Mouse (Mus musculus): ENCODE results near the gene Ctnna2. TPM values are rescaled to one million over a fixed set of nuclear protein-coding genes. Genes with fewer than 3 reads are reported as not detected.

Ctnna2 gene
- total RNA-seq, 4 experiments from 2014 or later: 80.6 to 88.0 (median 82.3) TPM

DNA sequence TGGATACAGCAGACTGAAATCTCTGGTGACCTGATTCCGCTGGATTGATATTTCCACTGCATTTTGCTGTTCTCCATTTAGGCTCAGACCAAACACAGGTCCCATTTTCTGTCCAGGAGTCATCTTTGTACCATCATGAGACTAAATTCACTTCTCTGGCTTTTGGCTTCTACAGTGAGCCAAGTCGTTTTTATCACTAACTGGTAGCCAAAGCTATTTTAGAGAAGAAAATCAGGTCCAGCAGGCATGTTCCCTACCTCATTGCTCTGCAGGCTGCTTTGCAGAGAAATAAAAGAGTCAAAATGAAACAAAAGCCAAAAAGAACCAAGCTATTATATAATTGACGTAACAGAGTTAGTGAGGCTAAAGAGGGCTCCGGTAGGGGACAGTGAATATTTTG lies 793.7 kb downstream of the Ctnna2 start:
- no peak for DNase-seq (ENCODE audit: low spot score in 2 of 2)

DNA sequence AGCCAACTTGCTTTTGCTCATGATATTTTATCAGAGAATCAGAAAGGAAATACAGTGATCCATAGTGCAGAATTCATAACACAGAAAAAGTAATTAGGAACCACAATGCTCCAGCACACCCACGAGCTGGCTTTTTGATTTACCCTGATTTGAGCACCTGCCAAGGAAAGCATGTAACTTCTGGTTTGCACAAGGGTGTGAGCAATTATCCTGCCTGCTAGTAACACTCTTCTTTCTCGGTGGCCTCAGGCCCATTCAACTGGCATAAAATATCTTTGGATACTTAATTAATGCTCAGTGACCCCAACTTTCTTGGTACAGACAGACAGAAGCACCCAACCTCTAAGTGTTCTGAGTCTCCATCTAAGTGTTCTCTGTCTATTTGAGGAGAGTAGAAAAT lies 794.6 kb downstream of the Ctnna2 start:
- peak; percentile 19 to 33 for DNase-seq (ENCODE audit: low spot score in 2 of 2)

DNA sequence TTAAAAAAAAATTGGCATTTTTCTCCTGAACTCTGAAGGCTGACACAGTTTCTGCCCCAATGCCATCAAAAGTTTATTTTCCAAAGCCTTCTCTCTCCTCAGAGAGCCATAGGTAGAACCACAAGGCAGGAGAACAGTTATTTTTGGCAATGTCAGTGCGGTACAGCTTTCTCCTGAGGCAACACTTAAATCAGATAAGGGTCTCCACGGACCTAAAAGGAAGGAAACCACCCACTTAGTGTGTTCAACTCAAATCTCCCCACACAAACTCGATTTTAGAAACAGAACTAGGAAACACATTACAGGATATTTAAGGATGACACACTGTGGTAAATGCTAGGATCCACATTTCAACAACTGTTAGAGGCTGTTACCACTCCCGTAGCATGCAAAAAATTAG lies 803.7 kb downstream of the Ctnna2 start:
- no peak for DNase-seq (ENCODE audit: low spot score in 2 of 2)

DNA sequence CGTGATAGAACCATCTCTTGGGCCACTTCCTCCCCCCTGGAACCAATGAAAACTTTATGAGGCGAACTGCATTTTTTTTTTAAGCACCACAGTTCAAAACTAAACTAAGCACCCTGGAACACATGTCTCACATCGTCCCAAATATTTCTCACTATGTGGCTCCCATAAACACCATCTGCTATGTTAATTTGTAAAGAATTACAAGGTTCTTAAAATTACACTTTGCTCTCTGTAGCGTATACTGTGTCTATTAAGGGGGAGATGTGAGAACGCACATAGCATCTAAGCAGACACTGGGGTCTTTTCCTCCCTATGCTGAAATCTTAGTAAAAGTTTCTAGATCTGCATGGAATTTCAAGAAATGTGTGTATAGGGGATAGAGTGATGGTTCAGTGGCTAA lies 822.5 kb downstream of the Ctnna2 start:
- no peak for DNase-seq (ENCODE audit: low spot score in 2 of 2)

DNA sequence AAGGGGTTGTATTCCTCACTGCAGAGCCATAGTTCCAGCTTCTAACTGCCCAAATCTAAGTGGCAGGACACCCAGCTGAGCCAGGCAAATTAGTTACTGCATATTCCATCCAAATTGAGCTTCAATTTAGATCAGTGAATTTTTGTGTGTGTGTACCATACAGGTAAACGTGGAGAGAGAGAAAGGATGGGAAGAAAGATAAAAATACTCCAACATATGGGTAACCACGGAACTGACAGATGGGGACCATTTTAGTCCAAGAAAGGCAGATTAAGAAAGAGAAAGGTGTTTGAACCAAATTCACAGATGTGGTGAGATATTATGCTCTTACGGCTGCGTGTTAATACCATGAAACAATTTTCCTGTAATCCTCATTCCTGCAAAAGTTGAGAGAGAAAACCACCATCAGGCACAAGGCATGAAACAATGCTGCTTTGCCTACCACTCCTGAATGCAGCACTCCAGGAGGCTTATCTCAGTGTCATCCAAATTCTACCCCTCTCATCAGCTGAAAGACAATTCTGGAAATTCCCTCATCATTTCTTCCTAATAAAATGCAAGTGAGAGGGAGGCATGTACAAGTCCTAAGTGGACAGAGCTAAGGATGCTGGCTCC lies 840.1 kb downstream of the Ctnna2 start:
- DNase-seq (ENCODE audit: low spot score in 2 of 2): no peak

DNA sequence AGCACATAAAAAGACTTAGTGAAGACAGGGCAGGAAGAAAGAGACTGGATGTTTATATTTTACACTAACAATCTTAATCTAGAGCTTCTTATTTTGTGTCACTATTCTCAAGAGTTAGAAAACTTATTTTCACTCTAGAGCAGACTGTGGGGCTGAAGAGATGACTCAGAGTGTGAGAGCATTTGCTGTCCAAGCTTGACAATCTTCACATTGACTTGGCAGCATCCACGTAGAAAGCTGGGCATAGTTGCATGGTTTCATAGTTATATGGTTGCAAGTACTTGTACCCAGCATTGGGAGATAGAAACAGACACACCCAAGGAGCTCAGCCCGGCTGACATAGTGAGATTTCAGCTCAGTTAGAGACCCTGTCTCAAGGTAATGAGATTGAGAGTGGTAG lies 858.6 kb downstream of the Ctnna2 start:
- DNase-seq (ENCODE audit: low spot score in 2 of 2): no peak

DNA sequence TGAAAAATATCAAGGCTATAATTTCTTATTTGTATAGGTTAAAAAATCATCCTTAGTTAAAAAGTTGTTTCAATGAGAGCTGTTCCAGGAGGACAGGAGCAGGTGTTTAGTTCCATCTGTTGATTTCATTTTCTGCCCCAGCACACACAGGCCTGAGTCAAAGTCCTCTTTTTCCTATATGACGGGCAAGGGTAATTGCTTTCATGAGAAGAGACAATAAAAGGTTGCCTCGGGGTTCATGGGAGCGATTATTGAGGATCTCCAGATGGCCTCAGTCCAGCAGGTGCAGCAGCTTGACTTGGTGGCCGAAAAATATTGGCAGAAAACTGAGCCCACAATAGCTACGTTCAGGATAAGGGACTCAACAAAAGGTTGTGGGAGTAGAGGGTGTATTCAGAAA lies 859.0 kb downstream of the Ctnna2 start:
- no peak for DNase-seq (ENCODE audit: low spot score in 2 of 2)

DNA sequence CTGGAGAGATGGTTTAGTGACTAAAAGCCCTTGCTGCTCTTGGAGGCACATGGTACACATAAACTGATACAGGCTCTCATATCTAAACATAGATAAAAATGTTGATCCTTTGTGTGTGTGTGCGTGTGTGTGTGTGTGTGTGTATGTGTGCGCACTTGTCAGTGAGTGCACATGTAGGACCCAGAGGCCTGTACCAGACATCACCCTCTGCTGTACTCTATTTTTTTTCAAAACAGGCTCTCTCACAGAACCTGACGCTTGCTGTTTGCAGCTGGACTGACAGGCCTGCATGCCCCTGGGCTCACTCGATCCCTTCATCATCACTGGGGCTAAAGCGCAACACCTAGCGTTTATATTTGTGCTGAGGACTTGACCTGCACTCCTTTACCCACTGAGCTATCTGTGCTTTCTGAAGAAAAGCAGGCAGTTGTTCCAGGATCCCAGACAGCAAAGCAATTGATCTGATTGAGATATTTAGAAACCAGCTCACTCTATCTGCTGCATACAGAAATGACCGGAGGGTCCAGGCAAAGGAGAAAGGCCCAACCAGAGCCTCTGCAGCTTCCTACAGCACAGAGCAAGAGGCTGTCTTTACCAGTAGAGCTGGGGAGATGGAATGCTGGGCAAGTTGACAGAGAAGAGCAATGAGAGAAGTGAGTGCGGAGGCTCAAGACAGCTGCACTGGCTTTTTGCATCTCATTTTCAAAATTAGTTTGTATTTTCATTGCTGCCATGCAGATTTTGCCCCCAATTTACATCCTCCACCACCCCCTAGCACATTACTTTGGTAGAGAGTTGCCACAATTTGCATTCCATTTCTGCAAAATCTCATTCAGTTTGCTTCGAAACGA lies 870.2 kb downstream of the Ctnna2 start:
- no peak for DNase-seq (ENCODE audit: low spot score in 2 of 2)

DNA sequence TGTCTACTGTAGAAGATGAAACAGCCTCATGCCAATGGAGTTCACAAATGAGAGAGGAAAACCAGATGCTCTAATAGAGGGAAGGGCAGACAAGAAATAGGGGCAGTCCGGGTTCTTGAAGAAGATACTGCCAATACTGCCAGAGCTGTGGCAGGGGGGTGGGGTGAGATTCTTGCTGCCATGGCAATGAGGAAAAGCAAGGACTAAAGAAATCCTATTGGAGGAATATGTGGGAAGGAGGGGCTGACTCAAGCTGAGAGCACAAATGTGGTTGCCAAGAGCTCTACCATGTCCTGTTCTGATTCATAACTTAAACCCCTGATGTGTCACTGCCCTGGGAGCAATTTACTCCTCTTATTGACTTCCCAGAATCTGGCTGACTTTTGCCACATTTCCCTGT lies 878.5 kb downstream of the Ctnna2 start:
- DNase-seq (ENCODE audit: low spot score in 2 of 2): no peak

DNA sequence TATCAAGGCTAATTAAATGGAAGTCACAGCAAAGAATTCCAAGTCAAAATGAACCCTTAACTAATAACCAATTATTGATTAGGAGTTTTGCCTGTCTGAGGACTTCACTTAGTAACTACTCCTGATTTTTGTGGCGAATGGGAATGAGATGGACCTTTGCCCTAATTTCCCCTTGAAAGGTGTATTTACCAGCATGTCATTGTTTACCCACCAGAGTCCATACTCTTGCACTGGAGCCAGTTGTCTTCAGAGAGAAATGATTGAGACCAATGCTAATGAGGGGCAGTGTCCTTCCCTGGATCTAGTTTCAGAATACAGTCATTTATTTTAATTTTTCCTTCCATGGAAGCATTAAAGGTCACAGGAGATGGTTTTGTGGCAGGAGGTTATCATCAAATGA lies 881.0 kb downstream of the Ctnna2 start:
- DNase-seq (ENCODE audit: low spot score in 2 of 2): no peak

DNA sequence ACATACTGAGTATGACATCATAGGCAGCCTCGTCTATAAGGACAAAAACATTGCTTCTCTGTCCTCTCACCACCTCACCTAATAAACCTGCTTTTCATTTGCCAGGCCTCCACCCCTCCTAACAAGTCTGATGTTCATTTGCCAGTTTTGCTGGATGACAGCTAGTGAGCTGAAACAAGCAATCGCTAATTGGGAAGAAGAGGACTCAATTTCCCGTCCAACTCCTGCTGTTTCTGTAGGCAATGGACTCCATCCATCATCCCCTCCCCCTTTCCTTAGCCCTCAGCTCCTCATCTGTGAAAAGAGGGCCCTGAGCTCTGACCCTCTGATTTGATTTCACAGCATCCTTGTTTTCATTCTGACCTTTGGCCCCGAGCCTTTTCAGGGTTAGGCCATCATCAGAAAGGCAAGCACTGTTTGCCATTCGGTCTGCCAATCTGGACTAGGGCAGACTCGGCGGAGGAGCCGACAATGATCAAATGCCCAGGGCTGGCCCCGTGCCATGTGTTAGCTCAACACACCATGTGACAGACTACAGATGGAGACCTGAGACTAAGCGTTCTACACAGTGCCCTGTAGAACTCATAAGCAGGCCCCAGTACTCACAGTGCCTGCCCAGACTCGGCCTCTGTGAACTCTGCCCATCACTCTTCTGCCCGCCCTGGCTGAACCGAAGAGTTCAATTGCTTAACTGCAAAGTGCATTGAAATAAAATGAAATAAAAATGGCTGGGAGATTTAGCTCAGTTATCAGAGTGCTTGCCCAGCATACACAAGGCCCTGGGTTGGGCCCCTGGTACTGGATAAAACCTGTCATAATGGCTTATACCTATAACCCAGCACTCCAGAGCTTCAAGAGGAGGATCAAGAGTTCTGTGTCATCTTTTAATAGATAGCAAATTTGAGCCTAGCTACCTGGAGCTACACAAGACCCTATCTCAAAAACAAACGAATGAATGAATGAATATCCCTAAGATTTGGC lies 903.8 kb downstream of the Ctnna2 start:
- DNase-seq (ENCODE audit: low spot score in 2 of 2): peak; percentile 86 to 91

DNA sequence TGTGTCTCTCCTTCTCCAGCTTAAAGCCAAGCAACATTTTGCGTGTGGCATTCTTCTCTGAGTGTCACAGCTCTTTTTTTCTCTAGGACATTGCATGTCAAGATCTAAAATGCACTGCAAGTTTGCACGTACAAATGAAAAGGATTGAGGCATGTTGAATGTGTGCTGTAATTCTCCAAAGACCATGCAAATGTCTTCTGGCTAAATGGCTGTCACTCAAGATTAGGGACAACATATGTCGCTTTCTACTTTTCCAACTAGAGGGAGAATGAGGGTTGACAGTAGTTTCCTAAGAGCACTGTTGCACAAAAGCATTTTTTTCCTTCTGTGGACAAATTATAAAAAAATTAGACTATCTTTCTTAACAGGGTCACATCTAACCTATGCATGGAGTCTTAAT lies 909.9 kb downstream of the Ctnna2 start:
- no peak for DNase-seq (ENCODE audit: low spot score in 2 of 2)

DNA sequence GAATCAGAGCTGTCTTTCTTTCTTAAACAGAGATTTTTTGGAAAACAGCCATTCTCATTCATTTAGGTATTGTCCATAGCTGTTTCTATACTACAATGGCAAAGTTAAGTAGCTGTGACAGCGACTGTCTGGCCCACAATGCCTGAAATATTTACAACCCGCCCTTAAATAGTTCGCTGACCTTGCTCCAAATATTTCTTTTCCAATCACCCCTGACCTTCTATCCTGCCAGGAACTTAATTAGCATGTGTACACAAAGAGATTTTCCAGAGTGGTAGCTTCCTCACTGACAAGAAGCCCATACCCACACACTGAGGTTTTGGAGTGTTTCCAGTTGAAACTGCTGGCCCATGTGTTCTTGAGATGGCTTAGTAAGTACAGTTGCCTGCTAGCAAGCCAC lies 928.8 kb downstream of the Ctnna2 start:
- DNase-seq (ENCODE audit: low spot score in 2 of 2): no peak

DNA sequence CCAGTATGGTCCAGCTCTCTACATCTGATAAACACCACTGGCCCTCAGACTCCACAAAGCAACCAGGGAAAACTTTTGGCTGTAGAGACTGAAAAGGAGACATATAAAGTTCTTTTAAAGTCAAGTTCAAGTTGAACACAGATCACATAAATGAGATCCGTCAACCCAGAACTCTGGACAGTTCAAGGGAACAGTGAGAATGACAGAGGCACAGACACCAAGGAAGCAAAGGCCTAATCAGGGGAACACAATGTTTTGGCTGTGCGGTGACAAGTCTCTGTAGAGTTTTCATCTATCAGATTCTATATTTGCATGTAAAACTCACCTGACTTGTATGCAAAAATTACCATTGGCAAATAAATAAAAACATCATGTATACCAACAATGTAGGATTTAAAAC lies 929.3 kb downstream of the Ctnna2 start:
- no peak for DNase-seq (ENCODE audit: low spot score in 2 of 2)

DNA sequence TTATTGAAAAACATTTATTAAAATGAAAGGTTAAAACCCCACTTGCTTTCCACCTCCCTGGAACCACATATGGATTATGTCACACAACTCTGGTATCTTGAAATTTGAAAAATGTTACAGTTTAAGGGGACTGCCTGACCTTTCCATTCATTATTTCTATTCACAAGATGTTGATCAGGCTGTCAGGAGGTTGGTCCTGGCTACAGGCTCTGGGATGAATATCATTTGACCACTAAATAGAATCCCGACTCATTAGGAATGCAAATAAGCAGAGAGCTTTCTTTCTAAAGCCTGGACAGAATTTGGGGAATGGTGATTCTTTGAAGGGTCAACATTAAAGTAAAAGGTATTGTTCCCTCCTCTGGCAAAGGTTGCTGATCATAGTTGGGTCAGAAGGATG lies 931.9 kb downstream of the Ctnna2 start:
- no peak for DNase-seq (ENCODE audit: low spot score in 2 of 2)

DNA sequence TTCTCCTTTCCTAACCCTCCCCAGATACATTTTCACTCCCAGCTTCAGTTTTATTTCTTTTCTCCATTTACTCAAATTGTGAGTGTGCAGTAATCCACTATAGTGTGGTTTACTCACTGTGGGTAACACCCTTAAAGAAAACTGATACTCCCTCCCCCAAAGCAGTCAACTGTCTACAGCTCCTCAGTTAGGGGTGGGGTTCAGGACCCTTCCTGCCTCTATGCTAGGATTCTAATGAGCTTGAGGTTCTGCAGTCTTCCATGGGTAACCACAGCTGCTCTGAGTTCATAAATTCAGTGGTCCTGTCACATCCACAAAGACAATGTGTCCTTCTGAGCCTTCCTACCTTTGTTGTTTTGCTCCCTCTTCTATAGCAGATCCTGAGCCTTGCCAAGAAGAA lies 954.4 kb downstream of the Ctnna2 start:
- no peak for DNase-seq (ENCODE audit: low spot score in 2 of 2)

DNA sequence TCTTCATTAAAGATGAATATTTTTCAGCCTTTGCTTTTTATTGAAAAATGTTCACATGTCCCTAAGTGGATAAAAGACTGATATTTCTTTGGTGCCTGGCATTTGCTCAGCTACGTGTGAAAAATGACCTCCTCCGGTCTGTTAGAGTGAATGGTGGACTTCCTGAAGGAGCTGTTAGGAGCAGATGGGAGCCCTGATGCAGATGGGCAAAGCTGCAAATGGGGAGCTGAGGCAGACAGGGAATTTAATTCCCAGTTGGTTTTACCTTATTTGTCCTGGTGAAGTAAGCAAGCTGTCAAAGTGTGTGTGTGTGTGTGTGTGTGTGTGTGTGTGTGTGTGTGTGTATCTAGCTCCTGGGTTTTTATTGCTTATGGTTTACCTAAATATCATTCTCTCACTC lies 966.3 kb downstream of the Ctnna2 start:
- DNase-seq (ENCODE audit: low spot score in 2 of 2): no peak

DNA sequence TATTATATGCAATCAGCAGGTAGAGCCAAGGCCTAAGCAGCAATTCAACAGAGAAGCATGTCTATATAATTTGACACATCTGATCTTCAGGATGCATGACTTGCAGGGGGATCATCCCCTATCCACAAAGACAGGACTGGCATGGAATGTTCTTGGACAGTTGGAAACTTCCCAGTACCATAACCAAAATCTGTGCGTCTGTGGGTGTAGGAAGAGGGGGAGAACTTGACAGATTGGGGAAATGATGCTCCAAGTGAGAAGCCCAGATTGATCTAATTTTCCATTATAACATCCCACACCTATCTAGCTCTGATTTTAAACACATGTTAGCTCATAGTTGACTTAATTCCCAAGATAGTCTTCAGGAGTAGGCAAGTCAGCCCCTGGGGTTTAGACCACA lies 968.5 kb downstream of the Ctnna2 start:
- DNase-seq (ENCODE audit: low spot score in 2 of 2): peak; percentile 39 to 46

DNA sequence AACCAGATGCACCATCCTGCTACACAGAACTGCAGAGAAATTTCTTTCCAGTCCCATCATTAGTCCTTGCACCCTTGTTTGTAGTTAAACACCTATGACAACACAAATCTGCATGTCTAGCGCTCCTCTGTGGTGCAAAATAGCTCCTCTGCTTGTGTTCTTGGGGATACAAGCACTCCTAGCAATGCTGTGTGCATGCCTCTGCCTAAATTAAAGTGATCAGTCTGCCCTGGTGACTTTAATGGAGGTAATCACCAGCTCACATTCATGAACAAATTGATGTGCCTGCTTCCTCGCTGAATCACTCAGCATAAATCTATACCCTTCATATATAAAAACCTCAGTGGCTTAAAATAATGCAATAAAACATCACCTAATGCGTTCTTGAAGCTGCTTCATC lies 987.4 kb downstream of the Ctnna2 start:
- DNase-seq (ENCODE audit: low spot score in 2 of 2): no peak

DNA sequence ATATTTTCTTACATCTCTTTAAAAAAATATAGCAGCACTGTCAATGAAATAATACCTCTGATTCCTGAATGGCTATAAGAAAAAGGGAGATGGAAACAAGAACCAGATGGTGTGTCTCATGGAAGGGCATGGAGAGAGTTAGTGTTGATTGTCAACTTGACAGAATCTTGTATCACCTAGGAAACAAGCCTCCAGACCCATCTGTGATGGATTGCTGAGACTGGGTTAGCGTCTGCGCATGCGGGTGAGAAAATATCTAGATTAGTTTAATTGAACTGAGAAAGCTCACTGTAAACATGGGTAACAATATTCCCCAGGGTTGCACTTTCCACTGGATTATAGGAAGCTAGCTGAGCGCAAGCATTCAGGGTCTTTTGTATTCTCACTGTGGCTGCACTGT lies 994.7 kb downstream of the Ctnna2 start:
- DNase-seq (ENCODE audit: low spot score in 2 of 2): peak; percentile 77 to 82

DNA sequence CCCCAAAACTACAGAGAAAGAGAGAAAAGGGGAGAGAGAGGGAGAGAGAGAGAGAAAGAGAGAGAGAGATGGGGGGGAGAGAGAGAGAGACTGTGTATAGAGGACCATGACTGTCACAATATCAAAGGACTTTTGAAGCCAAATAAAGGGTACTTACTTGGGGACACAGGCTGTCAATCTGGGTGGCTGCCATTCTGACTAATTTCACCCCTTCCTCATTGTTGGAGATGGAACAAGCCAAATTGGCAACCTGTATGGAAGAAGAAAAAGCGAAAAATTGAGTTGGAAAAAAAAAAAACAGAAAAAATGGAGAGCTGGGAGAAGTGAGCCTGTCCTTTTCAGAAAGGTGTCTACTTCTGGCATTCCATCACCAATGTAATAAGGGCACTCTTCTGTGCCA lies 997.8 kb downstream of the Ctnna2 start:
- no peak for DNase-seq (ENCODE audit: low spot score in 2 of 2)

DNA sequence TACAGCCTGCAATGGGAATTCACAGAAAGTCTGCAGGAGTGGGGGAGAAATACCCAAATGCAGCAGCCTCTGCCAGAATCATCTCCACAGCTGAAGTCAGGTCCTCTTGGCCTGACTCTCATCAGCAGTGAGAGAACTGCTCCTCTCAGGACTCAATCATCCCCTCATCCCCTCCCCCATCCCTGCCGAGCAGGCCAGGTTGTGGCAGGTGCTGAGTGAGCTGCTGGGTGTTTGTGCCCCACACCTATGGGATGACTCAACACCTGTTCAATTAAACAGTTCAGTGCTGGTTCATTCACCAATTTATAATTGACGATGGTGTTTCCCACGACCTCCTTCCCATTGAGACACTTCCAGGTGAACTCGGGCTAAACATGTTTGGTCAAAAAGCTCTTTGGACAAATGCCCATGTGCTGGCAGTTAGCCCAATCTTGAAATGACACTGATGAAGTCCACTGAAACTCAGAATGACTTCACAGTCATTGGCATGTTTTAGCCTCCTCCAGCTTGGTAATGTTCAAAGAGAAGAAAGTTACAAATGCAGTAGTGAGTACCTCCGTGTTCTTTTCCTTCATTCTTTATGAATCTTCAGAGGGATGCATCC lies 1000.1 kb downstream of the Ctnna2 start:
- no peak for DNase-seq (ENCODE audit: low spot score in 2 of 2)

Data from layer of hippocampus, adult 8-10 months (tissue).